Mouse (Mus musculus): ENCODE data around the gene Cav1.

Gene Cav1

GRCm38 (mm10) chr6:17317167-17317524, 11.0 kb downstream of the Cav1 start:
- DNase-seq (ENCODE audit: low spot score), result no peak

DNA sequence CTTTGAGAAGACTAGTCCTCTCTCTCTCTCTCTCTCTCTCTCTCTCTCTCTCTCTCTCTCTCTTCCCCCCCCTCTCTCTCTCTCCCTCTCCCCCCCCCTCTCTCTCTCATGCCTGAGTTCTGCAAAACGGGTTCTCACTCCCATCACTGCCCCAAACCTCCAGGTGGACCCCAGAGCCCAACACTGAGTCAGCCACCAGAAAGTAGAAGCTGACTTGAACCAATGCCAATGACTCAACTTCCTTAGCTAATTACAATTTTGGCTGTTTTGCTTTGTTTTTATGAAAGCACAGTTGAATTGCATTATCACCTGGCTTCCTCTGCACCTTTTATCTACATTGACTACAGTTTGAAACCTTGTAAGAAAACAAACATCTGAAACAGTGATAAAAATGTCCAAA, 11.8 kb downstream of the Cav1 start:
- DNase-seq (ENCODE audit: low spot score), result no peak

DNA sequence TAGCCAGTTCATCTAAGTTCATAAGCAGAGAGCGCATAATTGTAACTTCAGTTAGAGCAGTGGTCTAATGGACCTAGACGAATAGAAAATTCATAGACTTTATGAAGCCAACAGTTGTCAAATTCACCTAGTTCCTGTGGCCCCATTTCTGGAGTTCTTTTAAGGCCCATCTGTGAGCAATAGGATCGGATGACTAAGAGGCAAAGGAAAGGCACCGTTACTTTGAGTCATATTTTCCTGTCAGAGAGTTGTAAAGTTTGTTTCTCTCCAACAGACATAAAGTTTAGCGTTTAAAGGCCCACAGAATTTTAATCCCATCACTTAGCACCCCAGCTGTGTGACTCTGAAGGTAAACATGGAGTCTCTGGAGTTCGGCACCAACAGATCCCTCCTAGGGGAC, 15.8 kb downstream of the Cav1 start:
- DNase-seq (ENCODE audit: low spot score), result no peak

- DNase-seq (ENCODE audit: low spot score), result no peak
Observed at GRCm38 (mm10) chr6:17327216-17327615, 21.1 kb downstream of the Cav1 start.

DNA sequence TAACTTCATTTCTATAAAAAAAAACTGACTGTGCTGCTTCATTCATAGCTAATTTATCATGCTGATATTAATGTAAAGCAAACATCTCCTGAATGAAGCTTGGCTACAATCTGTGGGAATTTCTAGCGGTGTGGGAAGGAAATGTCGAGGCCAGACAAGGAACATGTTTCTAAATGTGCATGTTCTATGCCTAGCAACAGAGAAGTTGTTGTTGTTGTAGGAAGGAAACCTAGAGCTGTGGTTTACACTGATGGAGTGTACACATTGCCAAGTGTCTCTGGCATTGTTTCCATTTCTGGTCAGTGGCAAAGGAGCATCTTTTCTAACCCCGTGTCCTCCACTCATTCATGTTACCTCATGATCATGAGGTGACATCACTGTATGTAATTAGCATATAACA, 23.7 kb downstream of the Cav1 start:
- DNase-seq (ENCODE audit: low spot score), result no peak

DNA sequence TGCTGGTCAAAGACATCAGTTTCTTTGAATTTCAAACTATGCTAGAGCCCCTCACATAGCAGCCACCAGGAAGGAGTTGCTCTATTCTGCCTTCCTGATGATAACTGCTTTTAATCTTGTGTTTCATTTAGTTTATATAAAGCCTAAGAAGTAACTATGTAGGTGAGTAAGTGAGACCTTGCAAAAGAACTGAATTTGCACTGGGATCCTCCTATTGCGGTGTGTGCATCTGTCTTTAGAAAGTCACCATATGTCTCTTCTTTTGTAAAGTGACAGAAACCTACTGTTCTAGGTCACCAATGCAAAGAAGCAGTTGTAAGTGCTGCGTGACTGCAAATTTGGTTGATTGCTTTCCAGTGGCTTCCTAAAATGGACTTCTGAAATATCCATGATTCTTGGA, 31.6 kb downstream of the Cav1 start:
- DNase-seq (ENCODE audit: low spot score), result no peak

DNA sequence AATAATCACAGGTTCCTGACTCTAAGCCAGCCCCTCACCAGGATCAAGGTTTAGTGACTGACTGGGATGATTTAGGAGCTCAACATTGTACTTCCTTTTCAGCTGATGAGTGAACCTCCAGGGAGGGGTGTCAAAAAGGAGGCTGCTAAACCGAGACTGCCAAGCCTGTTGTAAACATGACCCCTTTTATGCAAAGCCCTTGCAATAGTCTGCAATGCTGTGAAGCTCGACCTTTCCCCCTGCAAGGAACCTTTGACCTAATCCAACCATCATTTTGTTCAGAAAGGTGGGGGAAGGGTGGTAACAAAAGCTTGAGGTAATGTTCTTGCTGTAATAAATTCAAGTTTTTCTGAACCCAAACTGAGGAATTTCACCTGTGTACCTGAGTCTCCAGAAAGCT, 34.3 kb downstream of the Cav1 start:
- no peak for DNase-seq (ENCODE audit: low spot score)

DNA sequence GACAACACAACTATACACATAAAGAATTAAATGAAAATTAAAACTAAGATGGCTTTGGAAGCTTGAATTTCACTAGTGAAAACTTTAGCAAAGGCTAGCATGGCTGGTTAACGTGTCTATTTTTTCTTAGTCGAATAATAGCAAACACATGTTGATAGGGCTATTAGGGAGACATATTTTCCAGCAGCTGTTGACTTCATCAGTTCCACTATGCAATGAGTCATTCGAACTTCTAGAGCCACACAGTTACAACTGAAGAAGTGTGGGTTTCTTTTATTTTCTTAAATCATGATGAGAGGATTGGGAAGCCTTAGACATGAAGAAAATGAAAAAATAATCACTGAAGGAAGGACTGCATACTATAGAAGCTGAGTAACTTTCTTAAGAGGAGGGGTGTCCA, 41.9 kb downstream of the Cav1 start:
- DNase-seq (ENCODE audit: low spot score), result no peak

DNA sequence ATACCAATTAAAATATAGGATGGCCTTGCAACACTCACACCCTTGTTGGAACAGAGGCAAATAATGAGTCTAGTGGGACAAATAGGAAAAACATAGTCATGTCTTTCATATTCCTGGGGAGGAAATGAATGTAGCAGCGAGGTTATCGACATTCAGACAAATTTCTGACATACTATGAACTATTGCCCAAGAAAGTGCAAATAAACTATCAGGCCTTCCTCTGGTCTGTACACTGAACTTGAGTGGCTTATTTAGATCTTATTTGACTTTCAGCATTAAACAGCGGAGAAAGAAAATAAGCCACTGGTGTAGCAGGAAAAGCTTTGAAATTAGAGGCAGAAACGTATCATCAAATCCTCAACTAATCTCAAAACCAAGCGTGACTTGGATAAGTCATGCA, 44.7 kb downstream of the Cav1 start:
- no peak for DNase-seq (ENCODE audit: low spot score)

DNA sequence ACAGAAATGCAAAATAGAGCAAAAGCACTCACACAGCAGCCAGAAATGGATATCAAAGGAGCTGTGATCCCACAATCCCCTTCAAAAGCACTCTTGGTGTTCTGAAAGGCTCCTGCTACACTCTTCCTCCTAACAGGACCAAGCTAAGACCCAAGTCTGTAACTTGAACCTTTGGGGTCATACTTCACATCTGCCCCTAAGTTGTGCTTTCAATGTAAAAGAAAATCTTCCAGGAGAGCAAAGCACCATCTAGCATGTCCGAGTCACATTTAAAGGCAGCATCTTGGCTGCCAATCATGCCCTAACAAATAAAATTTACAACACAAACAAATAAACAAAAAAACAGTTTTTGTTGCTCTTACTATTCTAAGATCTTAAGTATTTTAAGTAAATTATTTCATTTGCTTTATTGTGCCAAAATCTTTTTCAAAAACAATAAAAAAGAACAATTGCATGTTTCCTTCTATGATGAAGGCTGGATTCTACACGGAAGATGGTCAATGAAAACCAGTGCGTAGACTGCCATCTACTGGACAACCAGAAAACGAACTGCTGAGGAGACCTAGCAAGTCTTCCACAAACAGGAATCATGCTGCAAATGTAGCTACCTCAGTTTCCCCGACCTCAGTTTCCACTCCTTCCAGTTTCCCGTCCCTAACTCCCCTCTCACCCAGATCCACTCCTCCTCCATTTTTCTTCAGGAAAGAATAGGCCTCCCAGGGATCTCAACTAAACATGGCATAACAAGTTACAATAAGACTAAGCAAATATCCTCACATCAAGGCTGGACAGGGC, 53.0 kb downstream of the Cav1 start:
- DNase-seq (ENCODE audit: low spot score), result peak; percentile 25

DNA sequence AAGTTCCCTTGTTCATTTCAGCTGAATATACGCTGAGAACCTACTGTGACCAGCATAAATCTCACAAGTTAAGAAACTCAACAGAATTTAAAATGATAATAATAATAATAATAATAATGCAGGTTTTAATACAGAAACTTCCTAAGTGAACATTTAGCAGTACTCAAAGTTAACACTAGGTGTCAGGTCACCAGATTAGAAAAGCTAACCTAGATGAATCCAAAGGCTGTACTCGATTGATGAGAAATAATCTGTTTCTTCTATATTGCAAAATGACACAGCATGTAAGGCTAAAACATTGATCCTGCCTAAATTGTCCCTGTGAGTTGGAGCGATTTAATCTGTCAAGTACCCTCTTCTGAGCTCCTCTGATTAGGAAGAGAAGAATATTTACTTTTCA, 56.6 kb downstream of the Cav1 start:
- no peak for DNase-seq (ENCODE audit: low spot score)

GRCm38 (mm10) chr6:17363446-17364179, 57.5 kb downstream of the Cav1 start:
- no peak for DNase-seq (ENCODE audit: low spot score)

DNA sequence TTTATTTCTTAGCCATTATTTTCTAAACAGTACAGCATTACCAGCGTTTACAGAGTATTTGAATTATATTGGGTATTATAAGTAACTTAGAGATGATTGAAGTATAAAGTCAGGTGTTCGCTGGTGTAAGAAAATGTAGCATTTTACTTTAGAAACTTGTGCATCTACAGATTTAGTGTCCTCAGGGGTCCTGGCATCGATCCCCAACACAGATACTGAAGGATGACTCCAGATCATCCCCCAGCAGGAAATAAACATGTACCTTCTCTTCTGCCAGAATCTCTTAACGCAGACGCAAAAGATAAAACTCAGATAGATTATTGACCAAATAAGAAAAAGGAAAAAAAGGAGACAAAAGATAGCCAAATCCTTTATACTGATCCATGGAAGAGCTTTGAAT, 68.2 kb downstream of the Cav1 start:
- DNase-seq (ENCODE audit: low spot score), result no peak

DNA sequence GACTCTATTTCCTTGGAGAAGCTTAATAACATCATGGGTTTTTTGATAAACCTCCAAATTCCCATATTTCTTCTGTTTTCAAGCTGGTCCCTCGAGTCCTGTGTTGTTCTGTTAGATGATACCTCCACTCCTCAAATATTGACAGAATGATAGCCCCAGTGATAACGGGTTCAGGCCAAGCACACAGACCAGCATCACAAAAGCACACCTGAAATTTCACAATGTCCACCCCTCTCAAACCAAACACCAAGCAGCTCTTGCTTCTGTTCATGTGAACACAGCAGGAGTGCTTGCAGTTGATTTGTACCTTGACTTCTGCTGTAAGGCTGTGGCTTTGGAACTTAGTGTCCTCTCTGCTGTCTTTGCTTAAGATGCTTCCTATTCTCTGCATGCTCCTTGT, 71.2 kb downstream of the Cav1 start:
- DNase-seq (ENCODE audit: low spot score), result no peak

DNA sequence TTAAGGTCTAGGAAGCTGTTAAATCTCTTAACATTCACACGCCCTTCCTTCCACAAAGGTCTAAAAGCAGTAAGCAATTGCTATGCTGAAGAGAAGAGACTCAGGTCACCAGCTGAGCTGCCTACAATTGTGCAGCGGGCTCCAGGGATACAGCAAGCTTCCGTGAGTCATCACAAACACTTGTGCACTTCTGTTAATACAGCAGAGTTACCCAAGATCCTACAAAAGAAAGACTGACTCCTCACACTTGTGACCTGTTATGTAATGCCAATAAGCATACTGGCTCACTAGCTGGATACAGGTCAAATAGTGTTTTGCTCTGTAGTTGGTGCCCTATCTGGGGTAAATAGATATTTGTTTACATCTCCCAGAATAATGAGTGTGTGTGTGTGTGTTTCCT, 74.0 kb downstream of the Cav1 start:
- no peak for DNase-seq (ENCODE audit: low spot score)

DNA sequence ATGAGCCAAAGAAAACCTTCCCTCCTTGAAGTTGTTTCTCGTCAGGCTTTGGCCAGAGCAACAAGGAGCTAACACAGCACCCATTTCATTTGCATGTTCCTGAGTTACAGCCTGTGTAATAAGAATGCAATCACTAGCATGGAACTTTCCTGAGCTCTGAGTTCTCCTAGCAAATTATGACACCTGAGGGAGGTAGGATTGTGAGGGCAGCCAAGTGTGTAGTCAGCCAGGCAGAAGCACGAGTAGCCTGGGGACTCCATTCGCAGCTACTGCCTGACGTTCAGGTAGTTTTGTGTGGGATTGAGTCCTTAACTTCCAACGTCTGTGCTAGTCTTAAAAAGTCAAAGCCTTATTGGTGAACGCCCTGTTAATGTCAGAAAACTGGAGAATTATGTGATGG, 75.6 kb downstream of the Cav1 start:
- DNase-seq (ENCODE audit: low spot score), result no peak

- DNase-seq (ENCODE audit: low spot score), result no peak
Observed at GRCm38 (mm10) chr6:17385531-17385930, 79.4 kb downstream of the Cav1 start.

DNA sequence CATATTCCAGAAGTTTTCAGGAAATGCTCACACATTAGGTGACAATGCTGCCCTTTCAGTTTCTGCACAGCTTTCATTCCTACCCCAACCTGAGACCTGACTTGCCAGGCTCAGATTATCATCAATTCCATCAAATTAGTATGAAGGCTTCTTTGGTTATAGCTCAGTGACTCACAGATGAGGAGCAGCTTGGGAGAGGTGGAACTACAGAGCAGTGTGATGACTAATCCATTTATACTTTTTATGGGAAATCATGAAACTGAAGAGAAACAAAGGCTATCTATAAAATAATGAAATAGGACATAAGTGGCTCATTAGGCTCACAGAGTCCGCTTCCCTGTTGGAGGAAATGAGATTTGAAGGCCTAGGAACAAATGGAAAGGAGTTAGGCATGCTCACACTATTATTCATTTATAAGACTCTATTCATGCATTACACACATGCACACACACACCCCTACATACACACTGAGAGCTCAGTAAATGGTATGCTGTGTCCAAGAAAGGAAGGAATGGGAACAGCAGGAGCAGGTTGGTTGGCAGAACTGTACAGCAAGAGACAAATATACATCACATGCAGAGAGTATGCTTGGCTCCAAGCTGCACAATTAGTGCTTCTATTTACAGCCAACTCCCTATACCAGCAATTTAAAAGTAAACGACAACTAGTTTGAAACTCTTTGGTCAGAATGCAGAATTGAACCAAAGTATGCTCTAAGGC, 82.0 kb downstream of the Cav1 start:
- no peak for DNase-seq (ENCODE audit: low spot score)
